Mouse (Mus musculus): ENCODE results near the gene Midn.

- TF ChIP-seq CTCF (IDR thresholded peaks at IDR 0.05) = no peak
- TF ChIP-seq POLR2A (IDR thresholded peaks at IDR 0.05; ENCODE audit: insufficient read depth, low read depth, low read length) = no peak
- TF ChIP-seq EP300 (IDR thresholded peaks at IDR 0.05; ENCODE audit: insufficient read depth, low read depth, low read length) = no peak
Measured at GRCm38 (mm10) chr10:80131316-80131951, 16.6 kb upstream of the Midn start.

Measured in heart, adult 2 months (tissue).